ENCODE assay signal across 8 mouse cellular contexts in genomic region chr5:140208743-140209409, GRCm38 (mm10).
DNase-seq lines count a peak whose midpoint lies in the region; ATAC-seq lines count a peak whose summit lies in the region.

No protein-coding gene starts in this region.

- H3K27ac ChIP-seq in lung, embryonic 16.5 days (ENCODE audit: low read length) = peak overlapping the region; percentile 75

- WGBS in lung, embryonic 16.5 days = 16% methylated on average over 19 of the region's 19 CpGs

- H3K36me3 ChIP-seq in erythroblast, embryonic 14.5 days (ENCODE audit: control insufficient read depth) = peaks cover 30% of the 10 kb centered on the region
- no peaks in the 10 kb centered on the region for H3K36me3 ChIP-seq in lung, embryonic 16.5 days (ENCODE audit: control insufficient read depth, insufficient read depth, low read length)

- H3K27me3 ChIP-seq in erythroblast, embryonic 14.5 days (ENCODE audit: control insufficient read depth) = no peaks in the 10 kb centered on the region
- H3K27me3 ChIP-seq in lung, embryonic 16.5 days (ENCODE audit: control insufficient read depth, insufficient read depth, low read depth, low read length) = no peaks in the 10 kb centered on the region

- H3K9ac ChIP-seq in lung, embryonic 16.5 days (ENCODE audit: low read length) = 0 out of 2 replicates have a peak overlapping the region, but pooled peaks have one; percentile 9

- peak overlapping the region; percentile 31; the same call in 1 of the 2 replicates for H3K4me2 ChIP-seq in lung, embryonic 16.5 days (ENCODE audit: low read depth, low read length)

- peak; percentile 91 for ATAC-seq in lung, embryonic 16.5 days (ENCODE audit: low read depth)
- peak; percentile 69 for ATAC-seq in neutrophil, adult 5-6 weeks (ENCODE audit: extremely low read depth, insufficient number of reproducible peaks, low FRiP score, poor library complexity, severe bottlenecking)

- peak; percentile 33 for DNase-seq in ovary, postnatal 36 days (ENCODE audit: low spot score)
- DNase-seq in ovary, adult 18-20 months (ENCODE audit: low spot score) = no peak
- peak; percentile 70 to 74 for DNase-seq in heart, postnatal 14 days
- peak; percentile 64 to 76 for DNase-seq in kidney, postnatal 4 days
- DNase-seq in yolk sac, embryonic 10.5 days (ENCODE audit: low spot score) = peak; percentile 48

- no peaks in the 10 kb centered on the region for H3K9me3 ChIP-seq in erythroblast, embryonic 14.5 days (ENCODE audit: control insufficient read depth, low read length)
- no peaks in the 10 kb centered on the region for H3K9me3 ChIP-seq in lung, embryonic 16.5 days (ENCODE audit: control insufficient read depth, low read length)

- H3K4me3 ChIP-seq in erythroblast, embryonic 14.5 days (replicated peaks) = peak overlapping the region; percentile 39
- no peak overlapping the region for H3K4me3 ChIP-seq in lung, embryonic 16.5 days (ENCODE audit: low read length)

- H3K4me1 ChIP-seq in erythroblast, embryonic 14.5 days (ENCODE audit: control insufficient read depth) = peaks cover 31% of the 10 kb centered on the region
- peaks cover 12% of the 10 kb centered on the region for H3K4me1 ChIP-seq in lung, embryonic 16.5 days (replicated peaks; ENCODE audit: control insufficient read depth, insufficient read depth, low read length)

- intact Hi-C loops in heart, postnatal 14 days (cut with DNase I) = loop anchor here (10.0 kb wide), 1 partner anchor 186 kb away; no protein-coding TSS in a partner anchor
